Mouse (Mus musculus) limb, embryonic 14.5 days (tissue): ENCODE measurements around the gene Ttc9c. TPM values are rescaled to one million over a fixed set of nuclear protein-coding genes. Genes with fewer than 3 reads are reported as not detected.

Source experiments
- ATAC-seq: fragments of 200-750 bp; cut with Nextera tagmentation; 2 replicates; pipeline ENCODE4 v1.8.0; 2017; ENCODE audit warnings: low read depth, moderate number of reproducible peaks, moderate TSS enrichment; ENCODE audit not compliant: low FRiP score
- DNase-seq: peaks from one replicate; pipeline ENCODE4 v3.0.0-alpha.2; 2015; ENCODE audit warnings: low spot score
- H3K27ac ChIP-seq: fragments of 300-500 bp; sonication (generic); replicated peaks from 2 replicates; pipeline ENCODE4 v1.5.1; 2014; ENCODE audit warnings: low read depth, mild to moderate bottlenecking, low read length, moderate library complexity, mixed read lengths
- H3K27me3 ChIP-seq: fragments of 300-500 bp; sonication (generic); 2 replicates; pipeline ENCODE4 v1.6.1; 2014; ENCODE audit warnings: low read length, mixed read lengths; ENCODE audit not compliant: control insufficient read depth, insufficient read depth
- H3K36me3 ChIP-seq: fragments of 300-500 bp; sonication (generic); 2 replicates; pipeline ENCODE4 v1.6.1; 2014; ENCODE audit warnings: mild to moderate bottlenecking, low read length, moderate library complexity, mixed read lengths; ENCODE audit not compliant: control insufficient read depth, insufficient read depth
- H3K4me1 ChIP-seq: fragments of 300-500 bp; sonication (generic); 2 replicates; pipeline ENCODE4 v1.6.1; 2014; ENCODE audit warnings: antibody characterized with exemption, low read length, mixed read lengths; ENCODE audit not compliant: control insufficient read depth, insufficient read depth
- H3K4me2 ChIP-seq: fragments of 300-500 bp; sonication (generic); replicated peaks from 2 replicates; pipeline ENCODE4 v1.6.1; 2014; ENCODE audit warnings: low read depth, mild to moderate bottlenecking, low read length, moderate library complexity; ENCODE audit not compliant: severe bottlenecking
- H3K4me3 ChIP-seq: fragments of 300-500 bp; sonication (generic); replicated peaks from 2 replicates; pipeline ENCODE4 v1.5.1; 2014; ENCODE audit warnings: low read length
- H3K9ac ChIP-seq: fragments of 300-500 bp; sonication (generic); 2 replicates; pipeline ENCODE4 v1.6.1; 2014; ENCODE audit warnings: mild to moderate bottlenecking, low read depth, low read length, moderate library complexity; ENCODE audit not compliant: severe bottlenecking
- H3K9me3 ChIP-seq: fragments of 300-500 bp; sonication (generic); 2 replicates; pipeline ENCODE4 v1.6.1; 2016; ENCODE audit warnings: low read length; ENCODE audit not compliant: control insufficient read depth
- POLR2A ChIP-seq: fragments of 200-500 bp; IDR thresholded peaks from 2 replicates; pipeline ENCODE4 v1.8.0; 2012; ENCODE audit warnings: inconsistent platforms, mild to moderate bottlenecking, moderate library complexity, borderline replicate concordance; ENCODE audit not compliant: insufficient read depth, insufficient read length; ENCODE audit errors: extremely low read depth
- WGBS: fragments of 180-500 bp; shearing (Covaris S2); extraction: QIAGEN DNeasy Blood & Tissue Kit; methylation state at CpG from one replicate; pipeline ENCODE4 v1.1.7; 2014; 5-methylcytosine and 5-hydroxymethylcytosine counted together
- polyA plus RNA-seq, 2 experiments: library from polyadenylated mRNA; depleted of rRNA in 1 of 2; stranded (reverse) in 1 of 2; unstranded in 1 of 2; fragments of >200 nt; fragmentation: Nextera tagmentation in 1 of 2; extraction: Ambion mirVana in 1 of 2; gene quantifications; 2 replicates each; pipeline versions ENCODE4 v1.2.1 to v1.2.3; 2012 to 2014

Gene Ttc9c
- polyA plus RNA-seq, 2 experiments, result 41.8 to 54.3 TPM

GRCm38 (mm10) chr19:8817001-8817400 lies 2.1 kb downstream of the Ttc9c start:
- TF ChIP-seq POLR2A, result no peak
- H3K27me3 ChIP-seq, result no peaks in the 10 kb centered on the region
- peaks cover 45% of the 10 kb centered on the region for H3K36me3 ChIP-seq
- H3K4me3 ChIP-seq, result peak overlapping the region; percentile 10; the same call in 1 of the 2 replicates
- DNase-seq (no peak), ATAC-seq (no peak)
- WGBS, result 89% methylated on average over 3 of the region's 3 CpGs
- H3K27ac ChIP-seq, result no peak overlapping the region
- peaks cover 25% of the 10 kb centered on the region for H3K4me1 ChIP-seq
- H3K4me2 ChIP-seq, result peak overlapping the region; percentile 87
- no peaks in the 10 kb centered on the region for H3K9me3 ChIP-seq
- H3K9ac ChIP-seq, result 0 out of 2 replicates have a peak overlapping the region, but pooled peaks have one; percentile 31

GRCm38 (mm10) chr19:8815812-8816211 lies 3.3 kb downstream of the Ttc9c start:
- 80% methylated on average over 11 of the region's 11 CpGs for WGBS
- ATAC-seq (no peak), DNase-seq (no peak)
- no peak overlapping the region for H3K9ac ChIP-seq
- peaks cover 22% of the 10 kb centered on the region for H3K4me1 ChIP-seq
- H3K4me2 ChIP-seq, result no peak overlapping the region
- H3K27ac ChIP-seq, result no peak overlapping the region
- no peak overlapping the region for H3K4me3 ChIP-seq
- H3K27me3 ChIP-seq, result no peaks in the 10 kb centered on the region
- H3K36me3 ChIP-seq, result peaks cover 54% of the 10 kb centered on the region
- H3K9me3 ChIP-seq, result no peaks in the 10 kb centered on the region
- no peak for TF ChIP-seq POLR2A

DNA sequence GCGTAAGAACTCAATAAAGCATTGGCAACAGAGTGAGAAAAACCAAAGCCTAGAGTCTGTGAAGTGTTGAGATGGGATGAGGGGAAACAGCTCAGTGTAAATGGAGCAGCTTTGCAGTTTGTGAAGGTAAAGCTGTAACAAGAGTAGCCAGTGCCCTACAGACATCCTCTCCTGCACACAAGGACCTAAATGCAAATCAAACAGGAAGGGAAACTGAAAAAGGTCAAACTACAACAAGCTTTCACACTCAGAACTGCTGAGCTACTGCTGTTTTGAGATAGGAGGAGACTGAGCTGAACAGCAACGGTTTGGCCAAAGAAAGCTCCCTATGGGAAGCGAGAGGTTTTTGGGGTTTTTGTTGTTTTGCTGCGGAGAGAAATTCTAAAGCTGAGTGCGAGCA lies 12.3 kb downstream of the Ttc9c start:
- Histone ChIP-seq H3K27me3 (no peaks in the 10 kb centered on the region), H3K36me3 (peaks cover 68% of the 10 kb centered on the region), H3K4me1 (peaks cover 6% of the 10 kb centered on the region), H3K4me3 (no peak overlapping the region), H3K9me3 (no peaks in the 10 kb centered on the region), H3K9ac (no peak overlapping the region), H3K27ac (no peak overlapping the region), H3K4me2 (no peak overlapping the region)
- DNase-seq, result no peak
- no peak for ATAC-seq
- TF ChIP-seq POLR2A, result no peak
- 95% methylated on average over 5 of the region's 5 CpGs for WGBS

- Histone ChIP-seq H3K36me3 (peaks cover 48% of the 10 kb centered on the region), H3K4me2 (no peak overlapping the region), H3K9me3 (no peaks in the 10 kb centered on the region), H3K27me3 (no peaks in the 10 kb centered on the region), H3K4me1 (peaks cover 9% of the 10 kb centered on the region), H3K27ac (no peak overlapping the region), H3K4me3 (no peak overlapping the region), H3K9ac (no peak overlapping the region)
- no peak for ATAC-seq
- TF ChIP-seq POLR2A, result no peak
- WGBS, result 90% methylated on average over 11 of the region's 11 CpGs
- DNase-seq, result no peak
These were observed 15.1 kb downstream of the Ttc9c start for GRCm38 (mm10) chr19:8803879-8804660.

- ATAC-seq (no peak), DNase-seq (no peak)
- Histone ChIP-seq H3K4me2 (peak overlapping the region; percentile 70), H3K27ac (peak overlapping the region; percentile 80), H3K36me3 (peaks cover 42% of the 10 kb centered on the region), H3K27me3 (no peaks in the 10 kb centered on the region), H3K9ac (no peak overlapping the region), H3K9me3 (no peaks in the 10 kb centered on the region), H3K4me3 (peak overlapping the region; percentile 58; the same call in 1 of the 2 replicates), H3K4me1 (peaks cover 12% of the 10 kb centered on the region)
- no peak for TF ChIP-seq POLR2A
- 86% methylated on average over 9 of the region's 9 CpGs for WGBS
These were observed 15.8 kb downstream of the Ttc9c start for GRCm38 (mm10) chr19:8803204-8803780.
